Mouse (Mus musculus): Measurements from ENCODE around the gene Gnat1.

Gene Gnat1

DNA sequence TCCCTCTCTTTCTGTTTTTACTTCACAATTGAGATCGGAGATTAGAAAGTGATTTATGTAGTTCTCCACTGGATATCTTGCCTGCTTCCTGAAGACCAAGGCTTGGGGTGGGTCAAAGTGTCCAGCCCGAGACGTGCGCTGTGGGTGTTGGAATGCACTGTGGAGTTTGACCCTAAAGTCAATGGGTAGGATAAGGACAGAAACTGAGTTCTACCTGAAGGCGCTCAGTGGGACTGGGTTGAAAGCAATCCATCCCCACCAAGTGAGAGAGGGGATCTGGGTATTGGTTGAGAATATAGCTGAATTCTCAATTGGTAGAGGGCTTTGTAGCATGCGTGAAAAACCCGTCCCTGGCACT, 34.4 kb downstream of the Gnat1 start:
- no peak for DNase-seq (ENCODE audit: low read depth)

DNA sequence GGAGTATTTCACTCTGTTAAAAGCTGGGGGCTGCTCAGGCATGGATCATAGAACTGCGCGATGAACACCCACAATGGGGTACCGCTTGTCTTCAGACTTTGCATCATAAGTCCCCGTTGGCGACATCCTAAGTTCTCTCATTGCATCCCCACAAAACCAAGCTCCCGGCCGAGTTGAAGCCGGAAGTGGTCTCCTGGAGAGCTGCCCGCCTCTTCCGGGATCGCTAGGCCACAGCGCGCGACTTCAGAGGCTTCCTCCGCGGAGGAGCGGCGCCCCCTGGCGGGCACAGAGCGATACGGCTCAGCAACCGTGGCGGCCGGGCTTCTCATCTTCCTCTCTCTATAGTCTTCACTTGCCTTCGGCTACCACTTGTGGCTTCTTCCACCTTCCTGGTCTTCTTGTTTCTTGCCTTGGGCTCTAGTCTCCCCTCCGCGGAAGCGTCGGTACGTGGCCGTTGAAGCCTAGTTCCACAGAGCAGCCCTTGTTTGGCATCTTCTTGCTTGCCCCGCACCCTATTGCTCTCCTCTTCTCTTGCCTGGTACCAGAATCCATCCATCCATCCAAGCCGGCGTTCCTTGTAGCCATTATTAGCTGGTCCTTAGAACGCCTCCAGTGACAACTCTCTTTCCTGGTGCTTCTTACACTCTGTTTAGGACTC, 34.9 kb downstream of the Gnat1 start:
- peak; percentile 85 for DNase-seq (ENCODE audit: low read depth)

DNA sequence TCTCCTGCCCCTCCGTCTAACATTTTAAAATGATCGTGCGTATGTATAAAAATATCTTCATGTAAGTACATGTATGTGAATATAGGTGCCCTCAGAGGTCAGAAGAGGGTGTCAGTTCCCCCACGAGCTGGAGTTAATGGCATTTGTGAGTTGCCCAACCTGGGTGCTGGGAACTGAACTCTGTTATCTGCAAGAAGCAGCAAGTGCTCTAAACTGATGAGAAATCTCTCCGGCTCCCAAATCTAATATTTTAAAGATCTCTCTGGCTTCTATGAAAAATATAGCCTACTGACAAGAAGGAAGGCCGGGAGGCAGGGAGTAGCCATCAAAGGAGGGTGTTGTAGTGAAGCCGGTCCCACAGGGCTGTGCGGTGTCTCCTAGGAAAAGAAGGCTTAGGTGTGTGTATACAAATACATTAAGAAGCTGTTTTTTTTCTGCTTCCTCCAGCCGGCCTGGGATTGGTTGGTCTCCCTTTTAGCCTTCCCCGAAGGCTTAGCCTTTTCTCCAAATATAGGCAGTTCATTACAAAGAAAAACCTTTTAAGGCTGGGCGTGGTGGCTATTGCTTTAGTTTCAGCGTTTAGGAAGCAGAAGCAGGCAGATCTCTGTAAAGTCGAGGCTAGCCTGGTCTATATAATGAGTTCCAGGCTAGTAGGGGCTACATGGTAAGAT, 35.8 kb downstream of the Gnat1 start:
- DNase-seq (ENCODE audit: low read depth): no peak

DNA sequence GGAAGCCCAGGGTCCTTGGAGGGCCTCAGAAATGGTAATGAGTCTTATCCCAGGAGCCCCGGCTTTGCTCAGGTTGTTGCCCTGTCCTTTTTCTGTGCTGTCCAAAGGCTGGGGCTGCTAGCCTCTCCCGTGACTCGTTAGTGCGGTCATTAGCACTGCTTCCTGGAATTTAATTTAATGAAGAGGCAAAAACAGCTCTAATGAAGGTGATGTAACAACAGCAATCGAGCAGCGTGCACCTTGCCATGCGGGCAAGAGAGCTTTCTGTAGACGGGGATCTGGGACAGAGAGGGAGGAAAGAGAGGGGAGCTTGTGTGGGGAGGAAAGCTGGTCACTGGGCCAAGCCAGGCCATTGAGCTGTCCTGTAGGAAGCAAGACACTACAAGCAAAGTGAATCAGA, 37.8 kb downstream of the Gnat1 start:
- no peak for DNase-seq (ENCODE audit: low read depth)

DNA sequence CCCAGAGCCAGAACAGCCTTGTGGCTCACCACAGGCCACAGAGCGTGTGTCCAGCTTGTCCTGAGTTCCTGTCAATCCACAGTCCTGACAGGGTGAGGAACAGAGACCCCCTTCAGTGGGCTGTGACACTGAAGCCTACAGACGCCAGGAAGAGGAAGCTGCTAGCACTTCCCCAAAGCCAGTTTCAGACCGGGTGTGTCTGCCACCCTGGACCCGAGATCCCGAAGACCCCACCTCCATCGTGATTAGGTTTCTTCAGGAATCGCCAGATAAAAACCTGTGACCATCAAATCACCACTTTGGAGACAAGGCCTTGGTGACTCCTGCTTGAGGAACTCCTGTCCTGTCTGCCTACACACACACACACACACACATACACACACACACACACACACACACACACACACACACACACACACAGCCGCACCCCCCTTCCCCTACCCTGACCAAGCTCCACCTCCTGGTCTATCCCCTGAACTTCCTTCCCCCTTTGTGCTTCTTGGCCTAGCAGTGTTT, 39.2 kb downstream of the Gnat1 start:
- DNase-seq (ENCODE audit: low read depth): no peak

DNA sequence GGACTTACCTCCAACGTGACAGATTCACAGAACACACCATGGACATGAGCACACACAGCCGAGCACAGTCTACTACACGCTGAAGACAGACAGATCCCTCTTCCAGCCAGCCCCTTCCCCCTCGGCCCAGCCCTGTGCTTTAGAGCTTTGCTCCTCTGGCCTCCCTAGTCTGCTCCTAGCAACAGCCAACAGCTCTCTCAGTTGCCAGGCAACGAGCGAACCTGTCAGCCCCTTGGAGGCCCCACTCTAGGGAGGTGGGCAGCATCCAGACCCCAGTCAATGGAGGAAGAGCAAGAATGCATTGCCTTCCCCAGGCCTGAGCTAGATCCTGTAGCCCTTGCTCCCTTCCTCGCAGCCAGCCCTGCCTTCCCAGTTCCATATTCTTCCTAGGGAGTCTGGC, 42.4 kb downstream of the Gnat1 start:
- DNase-seq (ENCODE audit: low read depth): no peak

DNA sequence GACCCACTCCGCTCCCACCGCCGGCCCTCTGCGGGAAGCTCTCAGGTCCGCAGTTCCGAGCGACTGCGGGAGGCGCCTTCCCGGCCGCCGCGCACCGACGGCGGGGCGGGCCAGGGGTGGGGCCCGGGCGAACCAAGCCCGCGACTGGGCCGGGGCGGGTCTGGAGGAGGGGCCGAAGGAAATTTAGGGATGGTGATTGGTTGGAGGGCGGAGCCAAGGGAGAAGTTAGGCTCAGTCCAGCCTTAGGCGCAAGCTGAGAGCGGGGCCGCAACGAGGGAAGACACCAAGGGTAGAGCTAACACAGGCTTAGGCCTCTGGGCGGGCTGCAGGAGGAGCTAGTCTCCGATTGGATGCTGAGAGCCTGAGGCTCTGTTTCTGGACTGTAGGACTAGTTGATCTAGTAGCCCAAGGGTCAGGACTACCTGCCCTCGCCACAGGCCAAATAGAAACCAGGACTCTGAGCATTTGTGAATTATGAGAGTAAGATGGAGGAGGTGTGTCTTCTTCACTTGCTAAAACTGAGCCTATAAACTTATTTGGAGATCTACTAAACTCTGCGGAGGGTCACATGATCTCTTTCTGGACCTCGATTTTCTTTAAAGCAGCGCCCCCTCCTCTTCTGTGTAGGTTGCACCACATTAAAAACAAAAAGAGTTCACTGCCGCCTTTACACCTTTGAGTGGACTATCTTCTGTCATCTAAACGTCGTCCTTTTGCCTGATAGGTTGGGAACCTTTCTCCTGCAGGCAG, 44.1 kb downstream of the Gnat1 start, which contains the start of gene Gnai2:
Gnai2 (minus strand) TSS at position 89 of the 750 bp plus-strand sequence.
- DNase-seq (ENCODE audit: low read depth): peak; percentile 95

DNA sequence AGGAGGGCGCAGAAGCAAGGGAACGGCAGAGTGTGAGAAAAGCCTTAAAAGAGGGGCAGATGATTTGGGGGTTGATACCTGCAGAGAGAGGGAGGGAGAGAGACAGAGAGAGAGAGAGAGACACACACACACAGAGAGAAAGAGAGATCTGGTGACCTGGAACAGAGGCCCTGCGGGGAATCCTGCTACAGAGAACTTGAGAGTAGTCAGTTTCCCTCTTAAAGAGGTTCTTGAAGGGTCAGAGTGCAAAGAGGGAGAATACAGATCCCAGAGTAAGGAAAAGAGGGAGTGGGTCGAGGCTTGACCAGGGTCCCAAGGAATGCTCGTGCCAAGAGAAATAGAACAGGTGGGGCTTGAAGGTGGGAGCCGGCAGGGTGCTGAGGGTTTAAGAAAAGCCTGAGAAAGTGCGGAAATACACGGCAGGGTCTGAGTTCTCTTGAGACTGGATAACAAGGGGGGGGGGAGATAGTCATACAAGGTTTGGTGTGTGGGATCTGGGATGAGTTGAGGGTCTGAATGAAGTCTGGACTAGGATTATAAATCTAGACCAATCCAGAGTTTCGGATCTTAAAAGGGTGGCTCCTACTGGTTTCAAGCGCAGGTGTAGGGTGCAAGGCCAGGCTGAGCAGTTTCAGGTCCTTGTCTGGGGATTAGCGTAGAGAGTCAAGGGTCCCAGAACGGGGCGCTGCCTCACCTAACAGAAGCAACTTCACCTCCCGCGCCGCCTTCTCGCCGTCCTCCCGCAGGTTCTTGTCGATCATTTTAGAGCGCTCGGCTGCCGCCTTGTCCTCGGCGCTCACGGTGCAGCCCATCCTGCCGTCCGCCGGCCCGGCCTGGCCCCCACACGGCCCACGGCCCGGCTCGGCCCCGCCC, 44.9 kb downstream of the Gnat1 start:
- DNase-seq (ENCODE audit: low read depth): no peak

DNA sequence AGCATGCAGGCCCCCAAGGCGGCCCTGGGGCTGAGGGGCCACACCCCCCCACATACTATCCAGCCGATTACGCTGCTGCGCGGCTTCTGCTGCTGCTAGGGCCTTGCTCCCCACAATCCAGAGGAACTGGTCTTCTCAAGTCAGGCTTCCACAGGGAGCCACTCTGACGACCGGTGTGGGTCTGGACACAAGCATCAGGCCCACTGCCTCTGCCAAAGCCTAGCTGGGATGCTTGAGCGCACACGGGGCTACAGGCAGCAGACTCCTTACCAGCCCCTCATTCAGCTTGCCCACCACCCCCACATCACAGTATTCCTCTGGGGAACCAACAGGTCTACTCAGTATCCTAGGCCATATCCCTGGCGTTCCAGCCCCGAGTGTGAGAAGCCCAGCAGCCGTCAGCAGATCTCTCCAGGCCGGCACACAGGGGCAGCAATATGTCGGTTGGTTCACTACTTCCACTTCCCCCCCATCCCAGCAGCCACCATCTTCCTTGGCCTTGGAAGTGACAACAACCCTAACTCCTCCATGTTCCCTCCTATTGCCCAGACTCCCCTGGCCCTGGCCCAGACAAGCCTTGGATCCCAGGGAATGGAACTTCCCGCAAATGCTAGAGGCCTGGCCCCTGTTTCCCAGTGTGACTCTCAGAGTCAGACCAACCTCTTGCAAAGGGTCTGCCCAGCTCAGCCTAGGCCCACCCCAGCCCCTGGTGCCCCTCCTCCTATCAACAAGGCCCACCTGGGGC, 45.7 kb downstream of the Gnat1 start:
- DNase-seq (ENCODE audit: low read depth): no peak

DNA sequence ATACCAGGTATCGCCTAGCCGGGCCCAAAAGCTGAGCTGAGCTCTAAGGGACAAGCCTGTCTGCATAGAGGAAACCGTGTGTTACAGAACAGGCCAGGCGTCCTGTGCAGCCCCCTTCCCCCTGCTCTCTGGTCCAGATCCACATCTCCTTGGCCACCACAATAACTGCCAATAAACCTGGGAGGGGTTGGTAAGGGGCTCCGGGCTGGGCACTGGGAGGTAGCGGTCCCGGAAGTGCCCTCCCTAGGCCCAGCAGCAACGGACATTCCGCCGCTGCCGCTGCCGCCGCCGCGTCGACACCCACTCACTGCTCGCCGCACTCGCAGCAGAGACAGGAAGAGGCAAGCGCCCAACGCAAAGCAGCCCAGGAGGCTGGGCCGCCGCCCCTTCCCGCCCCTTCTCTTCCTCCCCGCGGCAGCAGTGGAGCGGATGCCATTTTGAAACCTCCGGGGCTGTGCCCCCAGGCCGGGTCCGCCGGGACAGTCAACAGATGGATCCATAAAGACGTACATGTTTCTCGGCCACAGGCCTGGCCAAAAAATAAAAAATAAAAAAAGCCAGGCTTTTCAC, 46.3 kb downstream of the Gnat1 start:
- DNase-seq (ENCODE audit: low read depth): peak; percentile 70

DNA sequence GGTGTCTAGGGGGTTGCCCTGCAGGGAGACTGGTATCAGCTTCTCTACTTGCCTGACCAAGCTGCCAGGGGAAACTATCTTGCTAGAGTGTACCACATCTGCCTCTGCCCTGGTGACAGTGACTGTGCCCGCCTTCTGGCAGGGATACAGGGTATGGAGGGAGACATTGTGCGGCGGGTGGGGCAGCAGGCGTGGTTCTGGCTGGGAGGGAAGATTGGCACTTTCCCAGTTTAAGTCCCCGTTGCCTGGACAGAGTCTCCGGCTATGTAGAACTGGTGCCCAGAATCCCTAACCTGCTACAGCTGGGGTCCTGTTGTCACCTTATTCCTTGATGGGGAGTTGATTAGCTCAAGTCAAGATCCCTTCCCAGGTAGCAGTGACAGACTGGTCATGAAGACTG, 47.0 kb downstream of the Gnat1 start:
- DNase-seq (ENCODE audit: low read depth): no peak

DNA sequence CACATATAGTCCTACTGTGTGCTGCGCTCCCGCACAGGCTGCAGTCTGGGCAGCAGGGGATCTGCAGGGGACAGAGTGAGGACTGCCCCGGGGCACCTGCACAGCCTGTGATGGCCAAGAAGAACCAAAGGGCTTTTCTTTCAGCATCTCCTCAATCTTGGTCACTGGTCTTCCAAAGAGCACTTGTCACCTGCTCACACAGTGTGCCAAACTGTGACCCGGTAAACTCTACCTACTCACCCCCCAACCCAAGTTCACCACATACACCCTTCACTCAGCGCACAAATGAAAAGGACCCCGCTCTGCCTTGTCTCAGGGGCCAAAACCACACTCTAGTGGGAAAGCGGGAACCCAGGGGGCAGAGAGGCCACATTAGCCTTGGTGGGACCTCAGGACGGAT, 47.7 kb downstream of the Gnat1 start:
- no peak for DNase-seq (ENCODE audit: low read depth)

DNA sequence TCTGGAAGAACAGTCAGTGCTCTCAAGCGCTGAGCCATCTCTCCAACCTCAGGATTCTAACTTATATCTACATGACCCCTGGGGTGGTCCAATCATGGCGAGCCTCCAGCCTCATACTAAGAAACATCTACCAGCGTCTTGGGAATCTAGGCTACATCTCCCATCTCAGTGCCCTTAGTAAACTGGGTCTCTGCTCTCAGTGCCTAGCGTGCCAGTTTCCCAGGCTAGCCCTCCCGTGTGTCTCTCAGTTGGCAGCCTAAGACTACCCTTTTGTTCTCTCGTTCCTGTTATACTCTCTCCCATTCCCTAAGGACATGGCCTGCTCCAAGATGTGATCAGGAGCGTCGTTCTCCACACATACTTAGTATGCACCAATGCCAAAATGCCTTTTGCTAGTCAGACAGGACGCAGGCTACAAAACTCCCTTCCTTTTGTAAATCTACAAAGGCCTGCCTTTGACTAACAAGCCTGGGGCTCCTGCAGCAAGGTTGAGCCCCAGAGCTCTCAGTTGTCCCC, 48.1 kb downstream of the Gnat1 start:
- DNase-seq (ENCODE audit: low read depth): no peak

DNA sequence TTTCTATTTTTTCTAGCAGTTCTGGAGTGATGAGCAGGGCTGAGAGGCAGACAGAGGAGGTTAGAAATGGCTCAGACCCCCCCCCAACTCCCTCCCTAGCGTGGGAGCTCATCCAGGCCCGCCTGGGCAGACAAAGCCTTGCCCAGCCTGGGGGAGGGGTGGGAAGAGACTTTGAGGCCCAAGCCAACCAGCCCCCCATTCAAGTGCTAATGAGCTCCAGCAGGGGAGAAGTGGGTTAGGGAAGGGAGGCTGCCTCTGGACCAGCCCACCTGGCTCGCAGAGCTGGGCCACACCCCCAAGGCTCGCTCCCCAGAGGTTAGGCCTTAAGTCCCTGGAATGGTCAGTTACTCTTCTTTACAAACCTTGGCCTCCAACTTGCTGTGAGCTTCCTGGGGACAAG, 48.9 kb downstream of the Gnat1 start:
- DNase-seq (ENCODE audit: low read depth): no peak

DNA sequence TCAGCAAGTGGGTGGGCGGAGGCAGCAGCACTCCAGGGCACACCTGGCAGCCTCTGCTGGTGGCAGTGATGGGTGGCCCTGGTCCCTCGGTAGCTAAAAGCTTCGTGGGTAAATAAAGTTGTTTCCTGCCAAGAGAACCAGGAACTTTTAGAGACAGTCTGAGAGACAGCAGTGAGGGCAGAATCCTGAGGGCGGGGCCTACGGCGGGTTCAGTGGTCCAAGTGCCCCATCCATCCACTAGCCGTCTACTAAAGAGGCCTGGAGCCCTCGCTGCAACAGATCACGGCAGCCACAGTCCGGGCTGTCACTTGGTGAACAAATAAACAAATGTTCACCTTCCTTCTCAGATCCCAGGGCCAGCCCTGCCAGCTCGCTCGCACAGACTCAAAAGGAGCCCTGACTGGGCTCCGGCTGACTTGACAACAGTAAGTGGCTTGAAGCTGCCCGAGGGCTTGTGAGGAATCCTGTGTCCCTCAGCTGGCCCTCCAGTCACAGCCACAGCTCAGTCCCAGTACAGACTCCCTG, 49.5 kb downstream of the Gnat1 start:
- DNase-seq (ENCODE audit: low read depth): no peak

DNA sequence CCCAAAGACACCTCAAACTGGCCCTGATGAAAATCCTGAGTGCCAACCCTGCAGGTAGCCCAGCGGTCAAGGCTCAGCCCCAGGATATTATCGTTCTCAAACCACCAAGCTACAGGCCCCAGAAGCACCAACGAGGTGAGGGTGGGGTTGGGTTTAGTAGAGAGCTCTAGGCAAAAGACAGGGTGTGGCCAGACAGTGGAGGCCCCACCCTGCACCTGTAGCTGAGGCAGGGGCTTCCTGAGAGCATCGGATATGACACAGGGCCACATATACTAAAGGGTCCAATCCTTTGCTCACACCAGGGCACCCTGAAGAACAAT, 50.1 kb downstream of the Gnat1 start:
- no peak for DNase-seq (ENCODE audit: low read depth)

DNA sequence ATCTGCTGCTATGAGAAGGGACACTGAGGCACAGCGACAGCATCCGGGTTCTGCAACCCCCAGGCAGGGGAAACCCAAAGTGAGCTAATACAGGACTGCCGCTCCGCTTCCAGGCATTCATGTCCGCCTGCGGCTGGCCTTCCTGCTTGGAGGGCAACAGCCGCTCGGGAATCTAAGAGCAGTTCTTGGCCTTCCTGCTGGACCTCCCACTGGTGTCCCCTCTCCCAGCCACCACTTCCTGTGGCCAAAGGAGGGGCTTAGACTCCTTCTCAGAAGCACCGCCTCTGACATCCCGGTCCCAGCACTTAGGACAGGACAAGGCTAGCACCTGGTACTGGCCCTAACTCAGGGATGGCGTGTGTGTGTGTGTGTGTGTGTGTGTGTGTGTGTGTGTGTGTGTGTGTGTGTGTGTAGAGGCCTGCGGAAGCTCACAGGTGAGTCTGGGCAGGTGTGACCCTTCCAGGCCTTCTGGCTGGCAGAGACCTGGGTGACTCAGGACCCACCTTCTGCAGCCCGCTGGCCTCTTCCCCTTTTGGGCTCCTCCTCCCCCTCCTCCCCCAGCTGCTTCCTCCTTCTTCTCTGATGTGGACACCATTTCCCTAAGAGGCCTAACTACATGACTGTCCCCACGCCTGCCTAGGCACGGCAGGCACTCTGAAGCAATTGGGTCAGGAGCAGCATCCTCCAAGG, 50.6 kb downstream of the Gnat1 start:
- DNase-seq (ENCODE audit: low read depth): no peak

DNA sequence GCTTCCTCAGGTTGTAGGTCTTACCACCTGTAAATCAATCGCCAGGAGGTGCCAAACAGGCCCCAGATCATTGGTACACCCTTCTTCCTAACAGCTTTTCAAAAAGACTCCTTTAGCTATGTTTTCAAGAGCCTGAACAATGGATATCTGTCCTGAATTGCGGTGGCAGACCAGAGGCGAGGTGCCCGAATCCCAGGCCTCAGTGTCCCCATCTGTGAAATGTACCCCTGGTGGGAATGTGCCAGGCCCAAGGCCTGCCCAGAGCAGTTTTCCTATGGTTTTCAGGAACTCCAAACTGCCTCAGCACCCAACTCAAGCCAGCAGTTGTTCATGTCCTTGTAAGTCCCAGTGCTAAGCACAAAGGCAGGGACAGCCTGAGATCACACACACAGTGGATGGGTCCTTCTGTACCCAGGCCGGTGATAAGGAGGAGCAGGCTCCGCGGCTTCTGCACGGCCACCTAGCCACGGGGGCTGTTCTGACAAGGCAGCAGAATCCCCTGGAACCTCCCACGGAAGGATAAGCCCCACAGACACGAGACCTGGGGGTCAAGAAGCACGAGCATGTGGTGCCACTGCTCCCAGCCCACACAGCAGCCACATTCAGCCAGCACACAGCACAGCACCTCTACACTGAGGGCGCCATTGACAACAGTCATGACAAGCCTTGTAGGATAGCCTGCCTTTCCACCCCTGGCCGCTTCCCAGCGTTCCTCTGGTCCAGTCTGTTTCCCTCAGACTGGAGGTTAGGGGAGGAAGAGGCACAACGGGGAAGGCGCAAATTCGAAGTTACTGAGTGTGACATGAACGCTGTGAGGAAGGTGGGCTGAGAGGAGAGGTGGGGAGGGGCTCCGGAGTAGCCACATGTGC, 51.9 kb downstream of the Gnat1 start:
- DNase-seq (ENCODE audit: low read depth): no peak

DNA sequence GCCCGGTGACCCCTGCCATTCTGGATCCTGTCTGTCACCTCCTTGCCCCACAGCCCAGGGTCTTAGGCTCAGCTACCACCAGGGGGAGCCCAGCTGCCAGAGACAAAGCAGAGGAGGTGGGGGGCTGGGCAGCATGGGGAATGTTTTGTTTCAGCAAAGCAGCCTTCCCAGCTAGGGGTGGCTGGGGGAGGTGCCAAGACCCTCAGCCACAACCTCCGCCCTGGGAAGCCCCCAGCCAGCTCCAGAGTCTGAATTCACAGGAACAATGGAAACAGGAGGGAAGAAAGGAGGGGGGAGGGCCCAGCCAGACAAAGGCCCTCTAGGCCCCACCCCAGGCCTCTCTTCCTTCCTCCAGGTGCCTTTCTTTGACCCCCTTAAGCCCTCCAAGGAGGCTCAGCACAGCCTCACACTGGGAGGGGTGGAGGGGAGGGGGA, 52.7 kb downstream of the Gnat1 start:
- no peak for DNase-seq (ENCODE audit: low read depth)

Measured in c-Kit-positive CD71-positive TER-119-negative erythroid progenitor cells, embryonic 14.5 days (primary cell).